Mouse (Mus musculus) forebrain, embryonic 13.5 days (tissue): Measurements from ENCODE around the gene Klrg2. TPM values are rescaled to one million over a fixed set of nuclear protein-coding genes. Genes with fewer than 3 reads are reported as not detected.
"Not testable (repeated sequence)": the region's sequence is repeated elsewhere in the genome, so short reads cannot be mapped to it uniquely, and the experiment has no call there.

Source experiments
- ATAC-seq: fragments of 200-750 bp; cut with Nextera tagmentation; 2 replicates; pipeline ENCODE4 v1.8.0; 2017
- H3K27ac ChIP-seq: fragments of 300-500 bp; sonication (generic); 2 replicates; pipeline ENCODE4 v1.5.1; 2015; ENCODE audit warnings: inconsistent platforms, mild to moderate bottlenecking, moderate library complexity
- H3K27me3 ChIP-seq: fragments of 300-500 bp; sonication (generic); 2 replicates; pipeline ENCODE4 v1.6.1; 2015; ENCODE audit warnings: mild to moderate bottlenecking, inconsistent platforms
- H3K36me3 ChIP-seq: fragments of 300-500 bp; sonication (generic); 2 replicates; pipeline ENCODE4 v1.6.1; 2015; ENCODE audit warnings: mild to moderate bottlenecking, inconsistent platforms; ENCODE audit not compliant: poor library complexity, severe bottlenecking
- H3K4me1 ChIP-seq: fragments of 300-500 bp; sonication (generic); 2 replicates; pipeline ENCODE4 v1.6.1; 2015; ENCODE audit warnings: inconsistent platforms
- H3K4me2 ChIP-seq: fragments of 300-500 bp; sonication (generic); 2 replicates; pipeline ENCODE4 v1.6.1; 2015; ENCODE audit warnings: inconsistent platforms, mild to moderate bottlenecking, moderate library complexity
- H3K4me3 ChIP-seq: fragments of 300-500 bp; sonication (generic); 2 replicates; pipeline ENCODE4 v1.5.1; 2015; ENCODE audit warnings: mild to moderate bottlenecking, inconsistent platforms
- H3K9ac ChIP-seq: fragments of 300-500 bp; sonication (generic); 2 replicates; pipeline ENCODE4 v1.6.1; 2015; ENCODE audit warnings: mild to moderate bottlenecking, inconsistent platforms
- H3K9me3 ChIP-seq: fragments of 300-500 bp; sonication (generic); replicated peaks from 2 replicates; pipeline ENCODE4 v1.6.1; 2016; ENCODE audit warnings: inconsistent platforms
- WGBS: fragments of 180-500 bp; shearing (Covaris S2); methylation state at CpG from one replicate; pipeline ENCODE4 v1.1.7; 2015; 5-methylcytosine and 5-hydroxymethylcytosine counted together
- polyA plus RNA-seq: library from polyadenylated mRNA; unstranded; fragments of >200 nt; fragmentation: Nextera tagmentation; extraction: Ambion mirVana; gene quantifications from 2 replicates; pipeline ENCODE4 v1.2.1, GENCODE M21; 2015

The Klrg2 gene
- polyA plus RNA-seq = 0.06 and 0.19 TPM in 2 replicates

DNA sequence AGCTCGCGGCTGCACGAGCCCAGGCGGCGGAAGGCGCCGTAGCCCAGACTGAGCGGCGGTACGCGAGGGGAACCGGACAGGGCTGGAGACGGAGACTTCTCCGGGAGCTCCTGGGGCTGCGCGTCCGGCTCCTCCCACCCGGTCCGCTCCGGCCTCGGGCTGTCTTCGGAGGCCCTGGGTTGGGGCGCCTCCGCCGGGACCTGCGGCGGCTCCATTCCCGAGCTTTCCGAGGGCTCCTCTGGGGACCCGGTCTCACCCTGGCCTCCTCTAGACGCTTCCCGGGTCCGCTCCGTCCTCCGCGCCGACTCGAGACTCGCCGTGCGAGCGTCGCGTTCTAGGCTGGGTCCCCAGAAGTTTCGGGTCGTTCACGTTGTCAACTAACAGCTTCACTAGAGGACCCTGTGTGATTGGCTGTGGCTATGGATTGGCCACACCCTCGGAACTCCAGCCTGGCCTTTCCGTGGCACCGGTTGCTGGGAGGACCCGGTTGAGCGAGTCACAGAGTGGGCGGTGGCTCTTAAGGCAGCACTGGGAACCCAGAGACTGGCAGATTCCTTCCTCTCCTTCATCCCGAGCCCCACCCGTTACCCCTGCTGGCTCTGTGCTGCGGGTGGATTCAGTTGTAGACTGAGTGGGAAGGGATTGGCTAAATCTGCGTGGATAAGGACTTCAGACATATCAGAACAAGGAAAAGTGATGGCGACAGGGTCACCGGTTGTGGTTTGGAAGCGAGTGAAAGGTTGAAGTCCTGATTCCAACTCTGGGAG is at the start of gene Klrg2:
Gene Klrg2 (minus strand): TSS at position 391 of the 767 bp plus-strand sequence.
- Histone ChIP-seq H3K4me3 (peak within 1 kb of the TSS; percentile 58), H3K27me3 (peaks cover 78% of the 10 kb centered on the region), H3K4me1 (peaks cover 23% of the 10 kb centered on the region), H3K27ac (no peak within 1 kb of the TSS), H3K9ac (peak within 1 kb of the TSS; percentile 63), H3K9me3 (no peaks in the 10 kb centered on the region), H3K36me3 (no peaks in the 10 kb centered on the region), H3K4me2 (peak within 1 kb of the TSS; percentile 100)
- 2% methylated on average over 53 of the region's 60 CpGs for WGBS
- peak; percentile 81 for ATAC-seq

DNA sequence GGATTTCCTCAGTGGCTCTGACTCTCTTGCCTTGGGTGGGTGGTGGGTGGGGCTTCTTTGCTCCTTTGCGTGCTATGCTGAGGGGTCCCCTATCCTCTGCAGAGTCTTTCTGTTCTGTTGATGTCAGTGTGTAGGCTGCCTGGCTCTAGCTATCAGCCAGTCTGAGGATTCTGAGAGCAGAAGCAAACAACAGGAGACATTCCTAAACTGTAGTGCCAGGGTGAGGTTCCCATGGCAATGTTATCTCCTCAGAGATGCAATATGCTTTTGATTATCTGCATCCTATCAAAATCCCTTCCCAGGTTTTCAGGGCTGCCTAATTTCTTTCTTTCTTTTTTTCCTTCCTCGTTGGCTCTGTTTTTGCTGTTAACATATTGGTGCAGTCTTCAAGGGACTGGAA is 45.5 kb upstream of the Klrg2 start:
- no peaks in the 10 kb centered on the region for H3K9me3 ChIP-seq
- H3K4me2 ChIP-seq = no peak overlapping the region
- no peak overlapping the region for H3K27ac ChIP-seq
- H3K9ac ChIP-seq = no peak overlapping the region
- no peaks in the 10 kb centered on the region for H3K27me3 ChIP-seq
- no peak overlapping the region for H3K4me3 ChIP-seq
- no peaks in the 10 kb centered on the region for H3K4me1 ChIP-seq
- WGBS = 72% methylated on average over 2 of the region's 2 CpGs
- ATAC-seq = no peak
- peaks cover 10% of the 10 kb centered on the region; the same call in 1 of the 2 replicates for H3K36me3 ChIP-seq

DNA sequence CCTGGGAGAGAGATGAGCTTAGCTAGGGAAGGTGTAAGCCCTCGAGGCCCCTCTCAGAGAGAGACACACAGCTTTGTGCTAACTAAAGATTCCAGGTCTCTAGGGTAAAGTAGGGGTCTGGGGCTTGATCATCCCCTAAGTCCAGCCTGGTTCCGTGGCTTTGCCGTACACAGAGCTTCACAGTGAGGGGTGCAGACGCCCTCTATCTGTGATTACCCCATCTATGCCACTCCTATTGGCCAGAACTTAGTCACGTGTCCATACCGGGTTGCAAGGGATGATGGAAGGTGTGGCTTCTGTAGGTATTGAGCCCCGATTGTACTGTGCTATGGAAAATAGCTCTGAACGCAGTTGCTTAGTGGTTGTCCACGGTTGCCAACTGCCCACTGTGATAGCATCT is 40.6 kb upstream of the Klrg2 start:
- H3K4me2 ChIP-seq = no peak overlapping the region
- H3K36me3 ChIP-seq = no peaks in the 10 kb centered on the region
- H3K27me3 ChIP-seq = no peaks in the 10 kb centered on the region
- H3K4me3 ChIP-seq = no peak overlapping the region
- no peaks in the 10 kb centered on the region for H3K9me3 ChIP-seq
- no peaks in the 10 kb centered on the region for H3K4me1 ChIP-seq
- no peak overlapping the region for H3K9ac ChIP-seq
- WGBS = 83% methylated on average over 9 of the region's 9 CpGs
- ATAC-seq = no peak
- no peak overlapping the region for H3K27ac ChIP-seq

DNA sequence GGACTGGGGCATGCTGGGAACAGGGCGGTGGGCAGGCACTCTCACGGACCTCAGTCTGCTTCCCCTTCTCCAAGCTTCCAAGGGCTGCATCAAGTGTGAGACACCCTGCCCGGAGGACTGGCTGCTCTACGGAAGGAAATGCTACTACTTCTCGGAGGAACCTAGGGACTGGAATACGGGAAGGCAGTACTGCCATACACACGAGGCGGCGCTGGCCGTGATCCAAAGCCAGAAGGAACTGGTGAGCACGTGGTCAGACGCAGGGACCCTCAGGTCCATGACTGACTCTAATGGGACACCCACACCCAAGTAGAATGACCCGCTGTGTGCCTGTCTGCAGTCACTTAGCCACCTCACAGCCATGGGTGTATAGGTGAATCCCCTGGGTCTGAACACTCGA is 39.7 kb upstream of the Klrg2 start:
- Histone ChIP-seq H3K4me1 (no peaks in the 10 kb centered on the region), H3K9me3 (no peaks in the 10 kb centered on the region), H3K27me3 (no peaks in the 10 kb centered on the region), H3K4me2 (no peak overlapping the region), H3K27ac (no peak overlapping the region), H3K4me3 (no peak overlapping the region), H3K9ac (no peak overlapping the region), H3K36me3 (no peaks in the 10 kb centered on the region)
- 81% methylated on average over 14 of the region's 14 CpGs for WGBS
- ATAC-seq = no peak

DNA sequence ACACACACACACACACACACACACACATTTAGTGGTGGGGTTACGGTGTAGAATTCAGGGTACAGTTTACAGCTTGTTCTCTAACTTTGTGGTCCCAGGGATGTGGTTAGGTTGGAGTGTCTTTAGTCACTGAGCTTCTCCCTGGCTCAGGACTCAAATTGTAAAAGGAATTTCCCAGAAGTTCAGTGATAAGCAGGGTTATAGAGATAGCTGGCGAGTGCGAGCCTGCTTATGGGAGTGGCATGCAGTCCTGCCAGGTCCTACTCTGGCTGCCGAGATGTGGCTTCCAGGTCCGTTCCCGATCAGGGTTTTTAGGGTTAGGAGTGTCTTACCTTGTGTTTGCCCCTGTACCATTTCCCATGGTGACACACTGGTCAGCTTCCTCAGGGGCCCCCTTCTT is 39.2 kb upstream of the Klrg2 start:
- H3K27me3 ChIP-seq = no peaks in the 10 kb centered on the region
- H3K36me3 ChIP-seq = no peaks in the 10 kb centered on the region
- no peaks in the 10 kb centered on the region for H3K4me1 ChIP-seq
- H3K9me3 ChIP-seq = no peaks in the 10 kb centered on the region
- no peak overlapping the region for H3K4me2 ChIP-seq
- H3K4me3 ChIP-seq = no peak overlapping the region
- no peak for ATAC-seq
- H3K9ac ChIP-seq = no peak overlapping the region
- H3K27ac ChIP-seq = no peak overlapping the region
- 89% methylated on average over 6 of the region's 6 CpGs for WGBS

DNA sequence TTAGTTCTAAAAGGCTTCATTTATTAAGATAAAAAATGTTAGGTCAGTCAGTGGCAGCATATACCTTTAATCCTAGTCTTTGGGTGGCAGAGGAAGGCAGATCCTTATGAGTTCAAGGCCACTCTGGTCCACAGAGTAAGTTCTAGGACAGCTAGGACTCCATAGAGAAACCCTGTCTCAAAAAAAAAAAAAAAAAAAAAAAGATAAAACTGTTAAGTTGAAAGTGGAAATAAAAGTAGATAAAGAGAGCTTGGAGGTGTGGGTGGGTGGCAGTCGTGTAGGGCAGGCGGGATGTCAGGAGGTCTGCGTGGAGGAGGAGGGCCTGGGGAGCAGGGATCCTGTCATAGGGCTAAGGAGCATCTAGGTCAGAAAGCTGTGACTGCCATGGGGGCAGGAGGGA is 35.0 kb upstream of the Klrg2 start:
- ATAC-seq = no peak
- WGBS = 95% methylated on average over 3 of the region's 3 CpGs
- H3K36me3 ChIP-seq = no peaks in the 10 kb centered on the region
- no peak overlapping the region for H3K27ac ChIP-seq
- no peak overlapping the region for H3K4me3 ChIP-seq
- no peaks in the 10 kb centered on the region for H3K4me1 ChIP-seq
- H3K9me3 ChIP-seq = no peaks in the 10 kb centered on the region
- H3K4me2 ChIP-seq = no peak overlapping the region
- H3K9ac ChIP-seq = no peak overlapping the region
- H3K27me3 ChIP-seq = no peaks in the 10 kb centered on the region

DNA sequence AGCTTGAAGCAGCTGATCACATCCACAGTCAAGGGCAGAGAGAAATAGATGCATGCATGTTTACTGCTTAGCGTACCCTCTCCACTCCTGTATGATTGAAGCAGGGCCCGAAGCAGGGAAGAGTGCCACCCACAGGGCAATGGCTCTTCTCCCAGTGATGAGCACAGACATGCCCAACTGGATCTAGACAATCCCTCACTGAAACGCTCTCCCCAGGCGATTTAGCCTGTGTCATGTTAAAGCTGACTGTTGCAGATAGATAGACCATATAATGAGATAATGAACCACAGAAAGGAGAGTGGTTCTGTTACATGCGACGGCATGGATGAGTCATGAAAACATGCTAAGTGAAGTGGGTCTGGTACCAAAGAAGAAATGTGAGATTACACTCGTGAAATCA is 34.2 kb upstream of the Klrg2 start:
- H3K9me3 ChIP-seq = no peaks in the 10 kb centered on the region
- H3K4me1 ChIP-seq = no peaks in the 10 kb centered on the region
- no peak overlapping the region for H3K4me3 ChIP-seq
- no peak for ATAC-seq
- H3K9ac ChIP-seq = no peak overlapping the region
- 85% methylated on average over 7 of the region's 7 CpGs for WGBS
- H3K27ac ChIP-seq = no peak overlapping the region
- no peaks in the 10 kb centered on the region for H3K27me3 ChIP-seq
- no peak overlapping the region for H3K4me2 ChIP-seq
- no peaks in the 10 kb centered on the region for H3K36me3 ChIP-seq

DNA sequence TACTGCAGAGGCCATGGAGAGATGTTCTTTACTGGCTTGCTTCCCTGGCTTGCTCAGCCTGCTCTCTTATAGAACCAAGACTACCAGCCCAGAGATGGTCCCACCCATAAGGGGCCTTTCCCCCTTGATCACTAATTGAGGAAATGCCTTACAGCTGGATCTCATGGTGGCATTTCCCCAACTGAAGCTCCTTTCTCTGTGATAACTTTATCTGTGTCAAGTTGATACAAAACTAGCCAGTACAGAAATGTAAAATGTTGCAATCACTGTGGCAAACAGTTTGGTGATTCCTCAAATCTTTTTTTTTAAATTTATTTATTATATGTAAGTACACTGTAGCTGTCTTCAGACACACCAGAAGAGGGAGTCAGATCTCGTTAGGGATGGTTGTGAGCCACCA is 33.4 kb upstream of the Klrg2 start:
- H3K4me3 ChIP-seq, ATAC-seq, H3K27ac ChIP-seq, H3K9me3 ChIP-seq, H3K27me3 ChIP-seq, H3K4me1 ChIP-seq, H3K4me2 ChIP-seq, H3K36me3 ChIP-seq, H3K9ac ChIP-seq: not testable (repeated sequence)
- whole genome bisulfite sequencing = 86% methylated on average over 1 of the region's 1 CpGs

DNA sequence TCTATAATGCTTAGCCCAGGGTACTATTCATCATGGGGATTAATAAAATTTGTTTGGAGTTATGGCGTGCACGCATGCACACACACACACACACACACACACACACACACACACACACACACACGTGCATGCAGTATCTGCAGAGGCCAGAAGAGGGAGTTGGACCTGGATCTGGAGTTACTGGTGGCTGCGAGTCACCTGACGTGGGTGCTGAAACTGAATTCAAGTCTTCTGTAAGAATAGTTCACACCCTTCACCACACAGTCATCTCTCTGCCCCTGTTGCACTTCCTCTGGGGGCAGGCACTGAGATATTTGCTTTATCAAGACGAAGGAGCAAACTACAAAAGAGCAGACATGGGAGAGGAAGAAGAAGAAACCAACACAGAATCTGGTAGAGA is 32.5 kb upstream of the Klrg2 start:
- no peaks in the 10 kb centered on the region for H3K4me1 ChIP-seq
- H3K9ac ChIP-seq = no peak overlapping the region
- no peaks in the 10 kb centered on the region for H3K36me3 ChIP-seq
- H3K27ac ChIP-seq = no peak overlapping the region
- H3K9me3 ChIP-seq = no peaks in the 10 kb centered on the region
- no peak overlapping the region for H3K4me3 ChIP-seq
- no peaks in the 10 kb centered on the region for H3K27me3 ChIP-seq
- no peak overlapping the region for H3K4me2 ChIP-seq
- WGBS = 71% methylated on average over 6 of the region's 6 CpGs
- no peak for ATAC-seq

DNA sequence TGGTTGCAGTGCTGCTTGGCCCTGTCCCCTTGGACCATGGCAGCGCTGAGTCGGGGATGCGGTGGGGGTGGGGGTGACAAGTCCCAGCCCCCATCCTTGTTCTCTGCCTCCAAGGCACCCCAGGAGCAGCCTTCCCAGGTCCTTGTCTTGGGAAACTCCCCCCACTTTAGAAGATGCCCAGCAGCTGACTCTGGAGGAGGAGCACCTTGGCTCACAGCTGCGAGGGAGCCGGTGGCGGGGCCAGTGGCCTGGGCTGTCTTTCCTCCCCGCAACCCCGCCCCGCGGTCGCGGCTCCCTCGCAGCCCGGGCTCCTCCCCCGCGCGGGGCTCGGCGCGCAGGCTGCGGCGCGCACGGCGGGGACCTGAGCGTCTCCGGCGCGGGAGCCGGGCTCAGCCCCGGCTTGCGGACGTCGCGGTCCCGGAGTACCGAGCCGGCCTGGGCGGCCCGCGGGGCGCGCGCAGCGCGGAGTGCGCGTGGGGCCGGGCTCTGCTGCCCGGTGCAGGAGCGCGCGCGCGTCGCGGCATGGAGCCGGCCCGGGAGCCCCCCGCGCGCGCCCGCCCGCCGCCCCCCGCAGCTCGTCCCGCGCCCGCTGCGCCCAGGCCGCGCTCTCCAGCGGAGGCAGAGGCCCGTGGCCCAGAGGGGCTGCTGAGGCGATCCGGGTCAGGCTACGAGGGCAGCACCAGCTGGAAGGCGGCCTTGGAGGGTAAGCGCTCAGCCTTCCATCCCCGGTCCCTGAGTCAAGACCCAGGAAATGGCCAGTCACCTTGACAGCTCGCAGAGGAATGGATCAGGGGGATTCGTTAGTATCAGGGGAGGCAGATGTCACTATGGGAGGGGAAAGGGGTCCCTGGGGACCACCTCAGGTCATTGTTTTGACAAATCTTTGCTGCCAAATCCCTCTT is 25.9 kb upstream of the Klrg2 start, which contains the start of gene Clec2l:
Gene Clec2l (plus strand): TSS at position 356 of the 902 bp plus-strand sequence.
- peaks cover 7% of the 10 kb centered on the region; the same call in 1 of the 2 replicates for H3K4me1 ChIP-seq
- peak within 1 kb of the TSS; percentile 92 for H3K4me2 ChIP-seq
- H3K4me3 ChIP-seq = peak within 1 kb of the TSS; percentile 60
- under 1% methylated on average over 54 of the region's 84 CpGs for WGBS
- no peaks in the 10 kb centered on the region for H3K36me3 ChIP-seq
- peak; percentile 89 for ATAC-seq
- H3K27ac ChIP-seq = peak within 1 kb of the TSS; percentile 31; the same call in 1 of the 2 replicates
- H3K9ac ChIP-seq = peak within 1 kb of the TSS; percentile 70
- peaks cover 29% of the 10 kb centered on the region for H3K27me3 ChIP-seq
- no peaks in the 10 kb centered on the region for H3K9me3 ChIP-seq

DNA sequence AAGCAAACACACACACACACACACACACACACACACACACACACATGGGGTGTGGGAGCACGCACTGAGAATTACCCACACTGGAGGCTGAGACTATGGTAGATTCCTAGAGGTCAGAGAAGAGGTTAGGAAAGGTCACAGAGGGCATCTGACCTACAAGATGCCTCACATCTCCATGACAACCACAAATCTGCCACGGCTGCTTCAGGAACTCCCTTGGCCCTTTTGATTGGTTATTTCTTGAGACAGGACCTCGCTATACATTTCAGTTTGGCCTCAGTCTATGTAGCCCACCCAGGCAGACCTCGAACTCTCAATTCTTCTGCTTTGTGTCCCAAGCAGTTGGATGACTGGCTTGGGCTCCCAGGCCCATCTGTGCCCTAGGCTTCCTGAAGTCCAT is 24.6 kb upstream of the Klrg2 start:
- Histone ChIP-seq H3K4me1 (peaks cover 7% of the 10 kb centered on the region; the same call in 1 of the 2 replicates), H3K27ac (no peak overlapping the region), H3K4me3 (no peak overlapping the region), H3K36me3 (no peaks in the 10 kb centered on the region), H3K4me2 (no peak overlapping the region), H3K9me3 (no peaks in the 10 kb centered on the region), H3K9ac (no peak overlapping the region), H3K27me3 (peaks cover 29% of the 10 kb centered on the region)
- no peak for ATAC-seq
- WGBS = 24% methylated on average over 4 of the region's 4 CpGs

DNA sequence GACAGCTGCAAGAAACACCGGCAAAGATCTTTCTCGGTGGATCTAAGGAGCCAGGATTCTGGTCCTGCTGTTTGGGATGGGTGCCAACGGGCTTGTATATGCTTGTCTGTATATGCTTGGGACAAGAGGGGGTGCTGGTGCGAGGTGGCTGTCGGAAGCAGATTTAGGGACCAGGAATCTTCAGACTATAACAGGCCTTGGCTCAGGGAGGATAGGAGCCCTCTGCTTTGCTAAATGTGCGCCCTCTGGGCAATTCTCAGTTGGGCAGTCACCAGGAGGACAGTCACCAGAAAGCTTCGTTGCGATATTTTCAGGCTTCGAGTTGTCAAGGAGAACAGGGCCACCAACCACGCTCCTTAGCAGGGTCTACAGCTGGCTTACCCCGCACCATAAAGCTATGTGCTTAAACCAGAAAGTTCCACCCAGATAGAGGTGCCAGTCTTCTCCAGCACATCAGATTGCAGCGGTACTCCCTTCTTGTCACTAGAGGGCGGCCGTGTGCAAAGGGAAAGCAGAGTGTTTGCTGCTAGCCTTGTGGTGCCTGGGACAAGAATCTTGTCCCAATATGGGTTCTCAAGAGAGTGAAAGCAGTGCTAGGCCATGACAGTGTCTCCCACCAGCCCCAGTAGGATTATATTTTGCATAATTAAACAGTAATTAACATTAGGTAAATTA is 13.4 kb upstream of the Klrg2 start:
- ATAC-seq = peak; percentile 77
- 40% methylated on average over 14 of the region's 14 CpGs for whole genome bisulfite sequencing
- no peak overlapping the region for H3K9ac ChIP-seq
- no peaks in the 10 kb centered on the region for H3K4me1 ChIP-seq
- no peak overlapping the region for H3K4me3 ChIP-seq
- H3K27me3 ChIP-seq = no peaks in the 10 kb centered on the region
- H3K9me3 ChIP-seq = no peaks in the 10 kb centered on the region
- H3K36me3 ChIP-seq = no peaks in the 10 kb centered on the region
- no peak overlapping the region for H3K4me2 ChIP-seq
- H3K27ac ChIP-seq = no peak overlapping the region
